Mouse (Mus musculus): Measurements from ENCODE around the gene Gm20388.

- no peak for TF ChIP-seq POLR2A (IDR thresholded peaks at IDR 0.05; ENCODE audit: insufficient read depth, low read length)
- no peak for TF ChIP-seq EP300 (IDR thresholded peaks at IDR 0.05; ENCODE audit: insufficient read depth, low read depth, low read length)
Observed at GRCm38 (mm10) chr8:123043941-123044340, 3133.3 kb downstream of the Gm20388 start.

Data from ES-Bruce4 (cell line).